Mouse (Mus musculus): ENCODE data around the gene Gpt2.

GRCm38 (mm10) chr8:85461377-85461776, 31.0 kb upstream of the Gpt2 start:
- TF ChIP-seq CTCF (IDR thresholded peaks at IDR 0.05): peak; percentile 61
- TF ChIP-seq EP300 (IDR thresholded peaks at IDR 0.05): no peak

Measured in lung, postnatal 0 days (tissue).